ENCODE assay signal across 21 mouse cellular contexts in the genomic region with DNA sequence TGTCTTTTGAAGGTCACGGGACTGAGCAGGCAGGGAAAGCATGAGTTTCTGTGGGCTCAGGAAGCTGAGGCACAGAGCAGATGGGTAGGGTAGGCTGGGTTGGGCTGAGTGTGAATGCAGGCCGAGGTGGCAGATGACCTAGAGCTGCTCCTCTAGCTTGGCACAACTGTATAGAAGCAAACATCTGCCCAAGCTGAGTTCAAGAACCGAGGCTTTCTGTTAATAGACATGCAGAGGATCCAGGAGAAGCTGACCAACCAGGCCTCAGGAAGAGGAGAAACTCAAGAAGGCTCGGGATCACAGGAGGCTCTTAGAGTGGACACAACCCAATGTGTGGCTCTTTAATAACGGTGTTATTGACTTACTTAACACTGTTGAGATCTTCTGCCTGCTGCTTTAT. TPM values are rescaled to one million over a fixed set of nuclear protein-coding genes. Genes with fewer than 3 reads are reported as not detected.
DNase-seq lines count a peak whose midpoint lies in the region; ATAC-seq and TF ChIP-seq lines count a peak whose summit lies in the region.
"Had no signal": no experiment of that assay in that cellular context is flagged by ENCODE, and none has a peak within 500 bp of the region (broad histone marks: within the 10 kb centered on the region; RNA-seq: fewer than 3 reads in every experiment).

No protein-coding gene starts in this region.

- ATAC-seq in liver, postnatal 0 days = 0 out of 2 replicates have a peak, but pooled peaks have one; percentile 10
- ATAC-seq in liver, embryonic 11.5 days (replicated peaks; ENCODE audit: low FRiP score) = no peak
- ATAC-seq: activated CD4-positive, CD25-positive, alpha-beta regulatory T cell, adult 4 months; CD4-positive, CD25-positive, alpha-beta regulatory T cell, adult 4 months; Patski had no signal

- no peak for TF ChIP-seq CTCF in liver, postnatal 0 days (IDR thresholded peaks at IDR 0.05; ENCODE audit: low read depth)

- H3K4me3 ChIP-seq in liver, postnatal 0 days (ENCODE audit: low read depth, low read length) = no peak overlapping the region
- H3K4me3 ChIP-seq in liver, embryonic 11.5 days (ENCODE audit: low read depth, low read length) = no peak overlapping the region

- WGBS in liver, postnatal 0 days (ENCODE audit: insufficient replicate concordance) = 76% methylated on average over 5 of the region's 5 CpGs
- 78% methylated on average over 5 of the region's 5 CpGs for WGBS in liver, embryonic 11.5 days

- H3K36me3 ChIP-seq in liver, postnatal 0 days (replicated peaks; ENCODE audit: insufficient read depth, low read length) = peaks cover 23% of the 10 kb centered on the region
- H3K36me3 ChIP-seq in liver, embryonic 11.5 days (ENCODE audit: control insufficient read depth, insufficient read depth, low read length) = peaks cover 13% of the 10 kb centered on the region; the same call in 1 of the 2 replicates

- H3K27ac ChIP-seq in liver, postnatal 0 days (ENCODE audit: low read depth) = no peak overlapping the region
- no peak overlapping the region for H3K27ac ChIP-seq in liver, embryonic 11.5 days (ENCODE audit: low read depth, low read length)

- peak; percentile 20 for DNase-seq in adrenal gland, adult 2 months
- DNase-seq in adrenal gland, postnatal 10 days = no peak
- peak; percentile 84 for DNase-seq in heart, adult 11 months
- DNase-seq in heart, adult 18-20 months = no peak
- no peak for DNase-seq in liver, postnatal 0 days
- DNase-seq in liver, embryonic 11.5 days (ENCODE audit: low spot score) = no peak
- peak; percentile 30 for DNase-seq in testis, postnatal 10 days (ENCODE audit: low spot score)
- no peak for DNase-seq in testis, postnatal 14 days (ENCODE audit: low spot score)
- DNase-seq: adrenal gland, adult 8-10 months; adrenal gland, postnatal 14 days; adrenal gland, postnatal 25 days; B cell, adult 2 months; cerebellum, adult 11 months; cerebellum, adult 11-12 months; cerebellum, adult 18-20 months; cerebellum, adult 2 months had no signal

- no peaks in the 10 kb centered on the region for H3K27me3 ChIP-seq in liver, postnatal 0 days (ENCODE audit: insufficient read depth, low read length)
- no peaks in the 10 kb centered on the region for H3K27me3 ChIP-seq in liver, embryonic 11.5 days (replicated peaks; ENCODE audit: control insufficient read depth, insufficient read depth, low read length)
- H3K27me3 ChIP-seq: CH12.LX, Patski had no signal

- H3K9me3 ChIP-seq in liver, postnatal 0 days (ENCODE audit: low read length) = no peaks in the 10 kb centered on the region
- H3K9me3 ChIP-seq in liver, embryonic 11.5 days (ENCODE audit: control insufficient read depth, low read length) = no peaks in the 10 kb centered on the region
- H3K9me3 ChIP-seq: G1E had no signal

- peaks cover 3% of the 10 kb centered on the region for H3K4me1 ChIP-seq in liver, postnatal 0 days (ENCODE audit: insufficient read depth)
- no peaks in the 10 kb centered on the region for H3K4me1 ChIP-seq in liver, embryonic 11.5 days (replicated peaks; ENCODE audit: control insufficient read depth, insufficient read depth, low read length)

- no peak for TF ChIP-seq EP300 in liver, postnatal 0 days (IDR thresholded peaks at IDR 0.05; ENCODE audit: low read depth)

- H3K4me2 ChIP-seq in liver, postnatal 0 days (ENCODE audit: low read depth, low read length) = no peak overlapping the region
- no peak overlapping the region for H3K4me2 ChIP-seq in liver, embryonic 11.5 days

- no peak overlapping the region for H3K9ac ChIP-seq in liver, postnatal 0 days (replicated peaks)
- no peak overlapping the region for H3K9ac ChIP-seq in liver, embryonic 11.5 days (ENCODE audit: low read depth, low read length)

RNA-seq across cellular contexts. Expression of a gene that starts 15.9 kb away (rescaled TPM):
- 100 to 1,000 TPM in 1 of 2 experiments, 10 to 100 TPM in 1; 85.9 to 132 TPM for total RNA-seq in adrenal gland, adult 2 months (2021)
- polyA plus RNA-seq in adrenal gland, adult 2 months (2012; rRNA removed) = 3.2 and 3.7 TPM in 2 replicates
- 10 to 100 TPM; 85.6 to 87.4 TPM for total RNA-seq in adrenal gland, postnatal 10 days (2021)
- total RNA-seq in heart, adult 18-20 months (2021) = 10 to 100 TPM; 30.0 to 35.0 TPM
- polyA plus RNA-seq in liver, postnatal 0 days (2015; fragmentation: Nextera tagmentation; extraction: Ambion mirVana) = 30.0 and 30.3 TPM in 2 replicates
- polyA plus RNA-seq in liver, embryonic 11.5 days (2014; fragmentation: Nextera tagmentation; extraction: Ambion mirVana) = 71.2 and 78.2 TPM in 2 replicates

RNA-seq across cellular contexts. Expression of a gene that starts 18.0 kb away (rescaled TPM):
- 100 to 1,000 TPM; 116 to 121 TPM for total RNA-seq in adrenal gland, adult 2 months (2021)
- polyA plus RNA-seq in adrenal gland, adult 2 months (2012; rRNA removed) = 163 and 178 TPM in 2 replicates
- total RNA-seq in adrenal gland, postnatal 10 days (2021) = 10 to 100 TPM; 84.8 to 86.0 TPM
- total RNA-seq in heart, adult 18-20 months (2021) = 10 to 100 TPM; 53.9 to 58.2 TPM
- 86.8 and 90.7 TPM in 2 replicates for polyA plus RNA-seq in liver, postnatal 0 days (2015; fragmentation: Nextera tagmentation; extraction: Ambion mirVana)
- polyA plus RNA-seq in liver, embryonic 11.5 days (2014; fragmentation: Nextera tagmentation; extraction: Ambion mirVana) = 165 and 171 TPM in 2 replicates

RNA-seq across cellular contexts. Expression of a gene that starts 25.7 kb away (rescaled TPM):
- 10 to 100 TPM; 46.7 to 50.5 TPM for total RNA-seq in adrenal gland, adult 2 months (2021)
- polyA plus RNA-seq in adrenal gland, adult 2 months (2012; rRNA removed) = 16.4 and 16.9 TPM in 2 replicates
- total RNA-seq in adrenal gland, postnatal 10 days (2021) = 10 to 100 TPM; 38.0 to 41.8 TPM
- 10 to 100 TPM; 29.7 to 36.4 TPM for total RNA-seq in heart, adult 18-20 months (2021)
- 34.8 and 35.2 TPM in 2 replicates for polyA plus RNA-seq in liver, postnatal 0 days (2015; fragmentation: Nextera tagmentation; extraction: Ambion mirVana)
- 23.1 and 24.4 TPM in 2 replicates for polyA plus RNA-seq in liver, embryonic 11.5 days (2014; fragmentation: Nextera tagmentation; extraction: Ambion mirVana)

RNA-seq across cellular contexts. Expression of a gene that starts 45.8 kb away (rescaled TPM):
- 1 to 10 TPM; 1.2 to 2.1 TPM for total RNA-seq in adrenal gland, adult 2 months (2021)
- polyA plus RNA-seq in adrenal gland, adult 2 months (2012; rRNA removed) = 0.20 TPM in 1 of 2 replicates, not detected in the other
- total RNA-seq in adrenal gland, postnatal 10 days (2021) = 10 to 100 TPM in 1 of 2 experiments, 1 to 10 TPM in 1; 8.9 to 11.1 TPM
- total RNA-seq in heart, adult 18-20 months (2021) = under 1 TPM; 0.74 to 0.82 TPM
- polyA plus RNA-seq in liver, postnatal 0 days (2015; fragmentation: Nextera tagmentation; extraction: Ambion mirVana) = 70.1 and 72.9 TPM in 2 replicates
- polyA plus RNA-seq in liver, embryonic 11.5 days (2014; fragmentation: Nextera tagmentation; extraction: Ambion mirVana) = 63.6 and 66.0 TPM in 2 replicates

Comparison
In these comparisons a context has a peak if more than half of its experiments do, and no peak if none do; other contexts are left out.
1. DNase-seq: peak in adrenal gland, adult 2 months (single experiment), heart, adult 11 months (single experiment) and testis, postnatal 10 days (single experiment); none in adrenal gland, postnatal 10 days (single experiment), heart, adult 18-20 months (0 of 2), liver, postnatal 0 days (single experiment), liver, embryonic 11.5 days (single experiment) and testis, postnatal 14 days (single experiment).